Mouse (Mus musculus): ENCODE results near the gene Arhgef39. TPM values are rescaled to one million over a fixed set of nuclear protein-coding genes. Genes with fewer than 3 reads are reported as not detected.

Arhgef39 gene
- polyA plus RNA-seq (2014; fragmentation: Nextera tagmentation; extraction: Ambion mirVana) = 28.7 and 31.0 TPM in 2 replicates

DNA sequence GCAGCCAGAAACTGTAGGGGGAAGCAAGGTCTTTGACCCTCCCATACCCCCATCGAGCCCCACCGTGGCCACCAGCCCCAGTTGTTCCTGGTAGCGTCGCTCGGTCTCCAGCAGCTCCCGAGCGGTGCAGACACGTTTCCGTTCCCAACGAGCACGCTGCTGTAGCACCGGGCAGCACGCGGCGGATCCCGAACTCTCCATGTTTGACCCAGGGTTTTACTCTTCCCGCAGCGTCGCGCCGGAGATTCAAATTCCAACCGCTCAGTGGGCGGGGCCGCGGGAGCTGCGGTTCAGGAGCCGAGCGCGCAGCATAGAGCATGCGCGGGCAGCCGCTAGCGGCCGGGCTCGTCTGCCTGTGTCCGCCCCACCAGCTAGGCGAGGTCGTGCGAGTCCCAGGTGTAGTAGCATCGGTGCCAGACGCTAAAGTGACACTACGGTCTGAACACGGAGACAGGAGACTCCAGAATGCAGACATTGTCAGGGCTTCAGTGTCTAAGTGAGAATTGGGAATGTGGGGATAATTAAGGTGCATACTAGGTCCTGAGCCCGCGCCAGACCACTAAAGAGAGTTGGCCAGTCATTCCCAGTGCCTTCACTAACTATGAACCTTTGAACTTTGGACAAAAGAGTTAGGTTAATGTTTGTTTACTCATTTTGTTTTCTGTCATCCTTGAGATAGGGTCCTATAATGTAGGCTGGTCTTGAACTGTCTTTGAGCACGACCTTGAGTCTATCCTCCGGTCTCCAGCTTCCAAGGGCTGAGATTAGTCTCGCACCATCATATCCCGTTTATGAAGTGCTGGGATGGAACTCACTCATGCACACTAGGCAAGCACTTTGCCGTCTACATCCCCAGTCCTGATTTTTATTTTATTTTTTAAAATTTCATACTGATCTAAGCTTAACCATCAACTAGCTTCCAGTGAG, at the start of gene Arhgef39:
TSS of gene Arhgef39 (minus strand) at position 289 of the 927 bp plus-strand sequence.
- Histone ChIP-seq H3K36me3 (ENCODE audit: control insufficient read depth, insufficient read depth, low read length) (peaks cover 25% of the 10 kb centered on the region), H3K4me1 (ENCODE audit: control insufficient read depth in 2 of 2, insufficient read depth in 2 of 2, low read length in 2 of 2) (peaks cover 22 to 43% of the 10 kb centered on the region in 2 experiments), H3K4me2 (ENCODE audit: low read length) (peak within 1 kb of the TSS; percentile 84), H3K9me3 (ENCODE audit: control insufficient read depth, low read length) (no peaks in the 10 kb centered on the region), H3K27me3 (ENCODE audit: control insufficient read depth, insufficient read depth, low read length) (no peaks in the 10 kb centered on the region), H3K27ac (replicated peaks in 1 of 2; ENCODE audit: control insufficient read depth in 1 of 2, insufficient read depth in 1 of 2, low read depth in 2 of 2, low read length in 2 of 2) (peak within 1 kb of the TSS; percentile 19 to 35; a peak in 2 of 4 replicates), H3K4me3 (ENCODE audit: control insufficient read depth in 1 of 2, insufficient read depth in 1 of 2, low read depth in 1 of 2, low read length in 2 of 2) (peak within 1 kb of the TSS; percentile 57 to 72), H3K9ac (ENCODE audit: low read length) (peak within 1 kb of the TSS; percentile 82)
- WGBS = 7% methylated on average over 50 of the region's 50 CpGs
- ATAC-seq (ENCODE audit: insufficient number of reproducible peaks, insufficient read depth, low FRiP score, low read depth) = peak; percentile 78

DNA sequence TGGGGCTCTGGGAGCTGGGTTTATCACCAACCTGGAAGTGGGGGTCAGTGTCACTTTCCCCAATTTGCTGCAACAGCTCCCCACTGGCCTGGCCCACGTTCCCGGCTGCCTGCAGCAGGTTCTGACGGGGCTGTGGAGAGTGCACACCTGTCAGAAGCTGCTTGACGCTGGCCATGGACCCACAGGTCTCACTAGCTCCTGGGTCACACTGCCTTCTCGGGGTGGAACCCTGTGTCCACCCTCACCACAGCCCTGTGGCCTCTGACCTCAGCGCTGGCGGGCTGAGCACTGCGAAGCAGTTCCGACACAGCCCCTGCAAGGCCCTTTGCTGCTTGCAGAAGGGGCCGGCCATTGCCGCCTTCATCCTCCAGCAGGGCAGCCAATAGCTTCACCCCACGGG, 49.6 kb upstream of the Arhgef39 start:
- no peak overlapping the region for H3K4me3 ChIP-seq (ENCODE audit: control insufficient read depth in 1 of 2, insufficient read depth in 1 of 2, low read depth in 1 of 2, low read length in 2 of 2)
- H3K4me1 ChIP-seq (ENCODE audit: control insufficient read depth in 2 of 2, insufficient read depth in 2 of 2, low read length in 2 of 2) = no peaks in the 10 kb centered on the region
- WGBS = 86% methylated on average over 12 of the region's 12 CpGs
- no peaks in the 10 kb centered on the region for H3K27me3 ChIP-seq (ENCODE audit: control insufficient read depth, insufficient read depth, low read length)
- no peak overlapping the region for H3K9ac ChIP-seq (ENCODE audit: low read length)
- H3K4me2 ChIP-seq (ENCODE audit: low read length) = no peak overlapping the region
- peaks cover 6% of the 10 kb centered on the region for H3K9me3 ChIP-seq (ENCODE audit: control insufficient read depth, low read length)
- no peak for ATAC-seq (ENCODE audit: insufficient number of reproducible peaks, insufficient read depth, low FRiP score, low read depth)
- no peak overlapping the region for H3K27ac ChIP-seq (replicated peaks in 1 of 2; ENCODE audit: control insufficient read depth in 1 of 2, insufficient read depth in 1 of 2, low read depth in 2 of 2, low read length in 2 of 2)
- H3K36me3 ChIP-seq (ENCODE audit: control insufficient read depth, insufficient read depth, low read length) = peaks cover 100% of the 10 kb centered on the region

DNA sequence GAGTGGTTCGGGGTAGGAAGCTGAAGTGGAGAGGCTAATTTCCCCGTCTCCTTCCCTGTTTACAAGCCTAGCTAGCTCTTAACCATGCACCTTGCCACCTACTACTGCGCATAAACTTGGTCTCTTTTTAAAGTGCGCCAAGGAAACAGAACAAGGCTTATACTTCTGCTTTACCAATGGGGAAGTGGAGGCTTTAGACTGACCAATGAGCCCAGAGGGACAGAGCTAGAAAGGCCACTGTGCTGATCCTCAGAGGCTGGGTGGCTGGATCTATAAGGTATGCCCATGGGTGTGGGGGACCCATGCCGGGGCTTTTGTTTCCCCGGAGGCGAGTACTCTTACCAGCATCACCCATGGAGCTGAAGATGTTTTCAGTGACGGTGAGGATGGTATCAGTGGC, 47.7 kb upstream of the Arhgef39 start:
- ATAC-seq (ENCODE audit: insufficient number of reproducible peaks, insufficient read depth, low FRiP score, low read depth) = no peak
- H3K9ac ChIP-seq (ENCODE audit: low read length) = no peak overlapping the region
- peaks cover 2% of the 10 kb centered on the region for H3K9me3 ChIP-seq (ENCODE audit: control insufficient read depth, low read length)
- H3K4me2 ChIP-seq (ENCODE audit: low read length) = no peak overlapping the region
- H3K27ac ChIP-seq (replicated peaks in 1 of 2; ENCODE audit: control insufficient read depth in 1 of 2, insufficient read depth in 1 of 2, low read depth in 2 of 2, low read length in 2 of 2) = no peak overlapping the region
- no peak overlapping the region for H3K4me3 ChIP-seq (ENCODE audit: control insufficient read depth in 1 of 2, insufficient read depth in 1 of 2, low read depth in 1 of 2, low read length in 2 of 2)
- 93% methylated on average over 8 of the region's 8 CpGs for WGBS
- H3K27me3 ChIP-seq (ENCODE audit: control insufficient read depth, insufficient read depth, low read length) = no peaks in the 10 kb centered on the region
- no peaks in the 10 kb centered on the region for H3K4me1 ChIP-seq (ENCODE audit: control insufficient read depth in 2 of 2, insufficient read depth in 2 of 2, low read length in 2 of 2)
- peaks cover 100% of the 10 kb centered on the region for H3K36me3 ChIP-seq (ENCODE audit: control insufficient read depth, insufficient read depth, low read length)

DNA sequence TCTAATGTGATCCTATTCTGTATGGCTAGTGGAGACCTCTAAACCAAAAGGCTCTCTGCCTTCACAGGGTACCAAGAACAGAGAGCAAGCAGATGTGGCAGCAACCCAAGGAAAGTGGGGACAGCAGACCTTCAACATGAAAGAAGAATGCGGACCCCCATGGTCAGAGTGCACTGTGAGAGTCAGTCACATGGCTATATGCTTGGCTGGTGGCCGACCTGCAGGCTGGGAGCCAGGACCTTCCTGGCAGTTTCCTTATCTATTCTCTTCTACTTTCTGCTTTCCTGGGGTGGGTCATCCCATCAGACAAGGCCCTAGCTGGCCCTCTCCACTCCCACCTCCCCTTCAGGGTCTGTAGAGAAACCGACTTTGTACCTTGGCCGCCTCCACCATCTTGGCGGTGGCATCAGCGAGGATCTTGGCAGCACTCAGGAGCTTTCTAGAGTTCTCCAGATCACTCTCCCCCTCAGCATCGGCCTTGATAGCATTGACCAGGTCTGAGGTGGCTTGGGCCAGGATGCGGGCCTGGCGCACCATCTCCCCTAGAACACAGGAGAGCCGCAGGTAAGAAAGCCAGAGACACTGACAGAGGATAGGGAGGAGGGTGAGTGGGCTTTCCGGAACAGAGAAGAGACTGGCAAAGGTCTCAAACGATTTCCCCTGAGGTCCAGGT, 47.0 kb upstream of the Arhgef39 start:
- Histone ChIP-seq H3K9ac (ENCODE audit: low read length) (no peak overlapping the region), H3K36me3 (ENCODE audit: control insufficient read depth, insufficient read depth, low read length) (peaks cover 100% of the 10 kb centered on the region), H3K4me2 (ENCODE audit: low read length) (no peak overlapping the region), H3K27ac (replicated peaks in 1 of 2; ENCODE audit: control insufficient read depth in 1 of 2, insufficient read depth in 1 of 2, low read depth in 2 of 2, low read length in 2 of 2) (no peak overlapping the region), H3K27me3 (ENCODE audit: control insufficient read depth, insufficient read depth, low read length) (no peaks in the 10 kb centered on the region), H3K4me3 (ENCODE audit: control insufficient read depth in 1 of 2, insufficient read depth in 1 of 2, low read depth in 1 of 2, low read length in 2 of 2) (no peak overlapping the region), H3K9me3 (ENCODE audit: control insufficient read depth, low read length) (no peaks in the 10 kb centered on the region), H3K4me1 (ENCODE audit: control insufficient read depth in 2 of 2, insufficient read depth in 2 of 2, low read length in 2 of 2) (no peaks in the 10 kb centered on the region)
- WGBS = 88% methylated on average over 12 of the region's 12 CpGs
- no peak for ATAC-seq (ENCODE audit: insufficient number of reproducible peaks, insufficient read depth, low FRiP score, low read depth)

DNA sequence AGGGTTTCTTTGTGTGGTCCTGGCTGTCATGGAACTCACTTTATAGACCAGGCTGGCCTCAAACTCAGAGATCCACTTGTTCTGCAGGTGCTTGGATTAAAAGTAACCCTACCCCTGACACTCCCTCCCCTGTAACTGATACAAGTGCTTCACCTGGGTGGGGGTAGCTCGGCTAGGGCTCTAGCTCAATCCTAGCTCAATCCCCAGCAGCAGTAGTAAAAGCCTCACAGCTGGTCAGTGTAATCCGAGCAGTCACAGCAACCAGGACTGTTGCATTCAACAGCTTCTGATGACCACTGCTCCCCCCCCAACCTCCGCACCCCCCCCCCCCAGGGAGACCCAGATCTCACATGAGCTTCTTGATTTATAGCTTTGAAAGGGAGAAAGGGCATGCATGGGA, 42.5 kb upstream of the Arhgef39 start:
- Histone ChIP-seq H3K4me3 (ENCODE audit: control insufficient read depth in 1 of 2, insufficient read depth in 1 of 2, low read depth in 1 of 2, low read length in 2 of 2) (no peak overlapping the region), H3K4me1 (ENCODE audit: control insufficient read depth in 2 of 2, insufficient read depth in 2 of 2, low read length in 2 of 2) (no peaks in the 10 kb centered on the region), H3K9ac (ENCODE audit: low read length) (no peak overlapping the region), H3K36me3 (ENCODE audit: control insufficient read depth, insufficient read depth, low read length) (peaks cover 100% of the 10 kb centered on the region), H3K9me3 (ENCODE audit: control insufficient read depth, low read length) (no peaks in the 10 kb centered on the region), H3K27me3 (ENCODE audit: control insufficient read depth, insufficient read depth, low read length) (no peaks in the 10 kb centered on the region), H3K27ac (replicated peaks in 1 of 2; ENCODE audit: control insufficient read depth in 1 of 2, insufficient read depth in 1 of 2, low read depth in 2 of 2, low read length in 2 of 2) (no peak overlapping the region), H3K4me2 (ENCODE audit: low read length) (no peak overlapping the region)
- 83% methylated on average over 3 of the region's 3 CpGs for WGBS
- no peak for ATAC-seq (ENCODE audit: insufficient number of reproducible peaks, insufficient read depth, low FRiP score, low read depth)

DNA sequence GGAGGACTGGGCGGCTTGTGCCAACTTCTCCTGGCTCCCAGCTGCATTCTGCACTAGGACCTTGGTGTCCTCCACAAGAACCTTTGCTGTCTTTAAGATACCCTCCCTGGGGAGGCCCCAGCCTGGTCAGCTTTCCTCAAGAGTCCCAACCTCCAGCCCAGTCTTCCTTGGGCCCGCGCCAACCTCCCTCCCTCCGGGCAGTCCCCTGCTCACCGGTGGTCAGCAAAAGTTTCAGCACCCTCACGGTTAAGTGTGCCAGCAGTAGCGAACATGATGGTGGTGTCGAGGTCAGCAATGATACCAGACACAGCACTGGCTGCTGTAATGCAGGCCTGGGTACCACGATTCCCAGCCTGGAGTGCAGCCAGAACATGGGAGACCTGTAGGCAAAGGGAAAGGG, 36.5 kb upstream of the Arhgef39 start:
- Histone ChIP-seq H3K4me1 (ENCODE audit: control insufficient read depth in 2 of 2, insufficient read depth in 2 of 2, low read length in 2 of 2) (0 out of 4 replicates have a peak, but pooled peaks cover 0 to 2% of the 10 kb centered on the region in 2 experiments), H3K27ac (replicated peaks in 1 of 2; ENCODE audit: control insufficient read depth in 1 of 2, insufficient read depth in 1 of 2, low read depth in 2 of 2, low read length in 2 of 2) (no peak overlapping the region), H3K4me2 (ENCODE audit: low read length) (no peak overlapping the region), H3K27me3 (ENCODE audit: control insufficient read depth, insufficient read depth, low read length) (no peaks in the 10 kb centered on the region), H3K9ac (ENCODE audit: low read length) (no peak overlapping the region), H3K9me3 (ENCODE audit: control insufficient read depth, low read length) (no peaks in the 10 kb centered on the region), H3K4me3 (ENCODE audit: control insufficient read depth in 1 of 2, insufficient read depth in 1 of 2, low read depth in 1 of 2, low read length in 2 of 2) (no peak overlapping the region), H3K36me3 (ENCODE audit: control insufficient read depth, insufficient read depth, low read length) (peaks cover 100% of the 10 kb centered on the region)
- WGBS = 82% methylated on average over 9 of the region's 9 CpGs
- no peak; the same call in 1 of the 2 replicates for ATAC-seq (ENCODE audit: insufficient number of reproducible peaks, insufficient read depth, low FRiP score, low read depth)

DNA sequence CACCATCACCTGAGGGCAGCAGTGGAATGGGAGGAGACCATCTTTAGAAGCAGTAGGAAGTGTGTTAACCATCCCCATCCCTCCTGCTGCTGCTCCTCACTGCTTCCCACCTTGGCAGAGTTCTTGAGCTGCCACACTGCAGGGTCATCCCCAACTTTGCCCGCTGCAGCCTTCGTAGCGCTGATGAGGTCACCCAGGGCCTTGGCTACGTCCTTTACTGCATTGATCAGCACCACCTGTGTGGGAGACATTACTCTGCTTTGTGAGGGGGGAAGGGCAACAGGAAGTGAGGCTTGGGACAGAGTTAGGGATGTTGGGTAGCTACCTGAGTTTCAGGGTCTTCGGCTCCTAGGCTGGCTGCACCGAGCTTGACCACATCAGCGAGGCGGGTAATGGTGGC, 36.1 kb upstream of the Arhgef39 start:
- peaks cover 99% of the 10 kb centered on the region for H3K36me3 ChIP-seq (ENCODE audit: control insufficient read depth, insufficient read depth, low read length)
- H3K9ac ChIP-seq (ENCODE audit: low read length) = no peak overlapping the region
- no peaks in the 10 kb centered on the region for H3K9me3 ChIP-seq (ENCODE audit: control insufficient read depth, low read length)
- no peak overlapping the region for H3K4me3 ChIP-seq (ENCODE audit: control insufficient read depth in 1 of 2, insufficient read depth in 1 of 2, low read depth in 1 of 2, low read length in 2 of 2)
- no peak; the same call in 1 of the 2 replicates for ATAC-seq (ENCODE audit: insufficient number of reproducible peaks, insufficient read depth, low FRiP score, low read depth)
- H3K27me3 ChIP-seq (ENCODE audit: control insufficient read depth, insufficient read depth, low read length) = no peaks in the 10 kb centered on the region
- no peak overlapping the region for H3K4me2 ChIP-seq (ENCODE audit: low read length)
- 0 out of 4 replicates have a peak, but pooled peaks cover 0 to 6% of the 10 kb centered on the region in 2 experiments for H3K4me1 ChIP-seq (ENCODE audit: control insufficient read depth in 2 of 2, insufficient read depth in 2 of 2, low read length in 2 of 2)
- H3K27ac ChIP-seq (replicated peaks in 1 of 2; ENCODE audit: control insufficient read depth in 1 of 2, insufficient read depth in 1 of 2, low read depth in 2 of 2, low read length in 2 of 2) = no peak overlapping the region
- 92% methylated on average over 8 of the region's 8 CpGs for WGBS

Measured in heart, embryonic 14.5 days (tissue).